Mouse (Mus musculus) heart, postnatal 0 days (tissue): ENCODE data around the gene Clec4g. TPM values are rescaled to one million over a fixed set of nuclear protein-coding genes. Genes with fewer than 3 reads are reported as not detected.

Source experiments
- ATAC-seq: fragments of 200-750 bp; cut with Nextera tagmentation; 2 replicates; pipeline ENCODE4 v1.8.0; 2017; ENCODE audit warnings: low read depth, moderate number of reproducible peaks, moderate library complexity; ENCODE audit not compliant: insufficient read depth
- DNase-seq: peaks from one replicate; pipeline ENCODE4 v3.0.0-alpha.2; 2016; ENCODE audit warnings: low spot score
- H3K27ac ChIP-seq: fragments of 300-500 bp; sonication (generic); 2 replicates; pipeline ENCODE4 v1.5.1; 2014; ENCODE audit warnings: low read depth, mild to moderate bottlenecking
- H3K27me3 ChIP-seq: fragments of 300-500 bp; sonication (generic); 2 replicates; pipeline ENCODE4 v1.6.1; 2014; ENCODE audit warnings: low read length, mixed read lengths; ENCODE audit not compliant: control insufficient read depth, insufficient read depth
- H3K36me3 ChIP-seq: fragments of 300-500 bp; sonication (generic); replicated peaks from 2 replicates; pipeline ENCODE4 v1.6.1; 2014; ENCODE audit warnings: low read length, mixed read lengths; ENCODE audit not compliant: control insufficient read depth, insufficient read depth
- H3K4me1 ChIP-seq: fragments of 300-500 bp; sonication (generic); 2 replicates; pipeline ENCODE4 v1.6.1; 2014; ENCODE audit warnings: antibody characterized with exemption; ENCODE audit not compliant: control insufficient read depth, insufficient read depth
- H3K4me2 ChIP-seq: fragments of 300-500 bp; sonication (generic); 2 replicates; pipeline ENCODE4 v1.6.1; 2014; ENCODE audit warnings: low read depth, mild to moderate bottlenecking, low read length, moderate library complexity
- H3K4me3 ChIP-seq: fragments of 300-500 bp; sonication (generic); 2 replicates; pipeline ENCODE4 v1.5.1; 2014; ENCODE audit warnings: low read depth, low read length
- H3K9ac ChIP-seq: fragments of 300-500 bp; sonication (generic); replicated peaks from 2 replicates; pipeline ENCODE4 v1.6.1; 2014; ENCODE audit warnings: low read depth, low read length, mixed read lengths
- H3K9me3 ChIP-seq: fragments of 300-500 bp; sonication (generic); replicated peaks from 2 replicates; pipeline ENCODE4 v1.6.1; 2016; ENCODE audit warnings: low read length; ENCODE audit not compliant: control insufficient read depth
- CTCF ChIP-seq: IDR thresholded peaks from 2 replicates; pipeline ENCODE4 v1.5.1; 2016; ENCODE audit warnings: antibody characterized with exemption, control low read depth, low read depth
- EP300 ChIP-seq: IDR thresholded peaks from 2 replicates; pipeline ENCODE4 v1.6.1; 2016; ENCODE audit warnings: antibody characterized with exemption, low read depth
- WGBS: fragments of 180-500 bp; shearing (Covaris S2); extraction: QIAGEN DNeasy Blood & Tissue Kit; methylation state at CpG from one replicate; pipeline ENCODE4 v1.1.7; 2014; 5-methylcytosine and 5-hydroxymethylcytosine counted together
- polyA plus RNA-seq: library from polyadenylated mRNA; unstranded; fragments of >200 nt; fragmentation: Nextera tagmentation; extraction: Ambion mirVana; gene quantifications from 2 replicates; pipeline ENCODE4 v1.2.1, GENCODE M21; 2015
- total RNA-seq: library from RNA; depleted of rRNA; stranded (reverse); fragments of >200 nt; gene quantifications from 2 replicates; pipeline ENCODE4 v1.2.3, GENCODE M21; 2014; ENCODE audit warnings: low replicate concordance

Clec4g gene
- total and polyA plus RNA-seq, 2 experiments from 2014 or later, result 2.5 TPM; not detected in 1

DNA sequence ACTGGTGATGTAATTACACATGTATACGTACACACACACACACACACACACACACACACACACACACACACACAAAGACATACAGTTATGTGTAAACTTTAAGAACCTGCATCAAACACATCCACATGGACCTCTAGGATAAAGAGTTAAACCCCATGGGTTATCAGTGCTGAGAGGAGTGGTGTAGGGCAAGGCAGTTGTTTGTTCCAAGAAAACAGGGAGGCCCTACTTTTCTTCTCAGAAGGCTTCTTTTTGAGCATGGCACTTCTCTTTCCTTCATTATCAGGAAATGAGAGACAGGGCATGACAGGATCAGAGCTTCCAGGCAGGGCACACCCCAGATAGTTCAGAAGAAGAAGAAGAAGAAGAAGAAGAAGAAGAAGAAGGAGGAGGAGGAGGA is 13.6 kb upstream of the Clec4g start:
- no peaks in the 10 kb centered on the region for H3K36me3 ChIP-seq
- ATAC-seq, result no peak
- 45% methylated on average over 1 of the region's 1 CpGs for WGBS
- H3K9ac ChIP-seq, result no peak overlapping the region
- no peak for DNase-seq
- no peaks in the 10 kb centered on the region for H3K27me3 ChIP-seq
- H3K4me2 ChIP-seq, result no peak overlapping the region
- no peaks in the 10 kb centered on the region for H3K9me3 ChIP-seq
- no peak overlapping the region for H3K4me3 ChIP-seq
- no peaks in the 10 kb centered on the region for H3K4me1 ChIP-seq
- no peak overlapping the region for H3K27ac ChIP-seq
- TF ChIP-seq EP300 (no peak), CTCF (no peak)

DNA sequence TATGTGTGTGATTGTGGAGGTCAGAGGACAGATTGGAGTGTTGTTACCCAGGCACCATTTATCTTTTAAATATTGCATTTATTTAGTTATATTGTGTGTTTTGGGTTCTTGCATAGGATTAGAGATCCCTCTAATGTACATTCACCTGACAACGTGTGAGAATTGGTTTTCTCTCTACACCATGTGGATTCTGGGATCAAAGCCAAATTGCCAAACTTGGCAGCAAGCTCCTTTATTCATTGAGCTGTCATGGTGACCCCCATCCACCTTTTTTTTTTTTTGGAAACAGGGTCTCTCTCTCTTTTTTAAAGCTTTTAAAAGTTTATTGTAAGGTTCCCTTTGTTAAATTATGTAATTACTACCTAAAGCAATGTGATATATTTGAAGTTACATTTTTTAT is 590 bp upstream of the Clec4g start:
- Histone ChIP-seq H3K27me3 (no peaks in the 10 kb centered on the region), H3K9me3 (no peaks in the 10 kb centered on the region), H3K4me3 (no peak overlapping the region), H3K27ac (no peak overlapping the region), H3K9ac (no peak overlapping the region), H3K36me3 (no peaks in the 10 kb centered on the region), H3K4me2 (no peak overlapping the region), H3K4me1 (no peaks in the 10 kb centered on the region)
- 3% methylated on average over 1 of the region's 1 CpGs for WGBS
- TF ChIP-seq CTCF, result no peak
- TF ChIP-seq EP300, result no peak
- no peak for DNase-seq
- ATAC-seq, result no peak

DNA sequence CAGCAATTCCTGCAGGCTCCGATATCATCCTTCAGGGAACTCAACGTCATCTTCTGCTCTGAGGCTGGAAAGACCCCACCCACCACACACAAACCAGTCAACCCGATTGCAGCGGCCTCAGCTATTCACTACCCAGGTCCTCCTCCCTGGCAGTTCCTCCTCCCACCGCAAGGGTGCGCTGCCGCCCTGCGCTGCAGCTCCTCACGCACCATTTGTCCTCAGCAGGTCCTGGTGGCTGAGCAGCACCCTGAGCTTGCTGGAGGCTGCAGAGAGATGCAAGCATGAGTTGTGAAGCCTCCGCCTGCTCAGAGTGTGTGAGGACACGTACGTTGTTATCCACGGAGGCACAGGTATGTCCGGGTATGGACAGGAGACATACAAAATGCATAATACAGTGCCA is 1.9 kb downstream of the Clec4g start:
- H3K4me2 ChIP-seq, result no peak overlapping the region
- H3K4me3 ChIP-seq, result no peak overlapping the region
- ATAC-seq (peak; percentile 65; the same call in 1 of the 2 replicates), DNase-seq (no peak)
- no peaks in the 10 kb centered on the region for H3K36me3 ChIP-seq
- no peaks in the 10 kb centered on the region for H3K27me3 ChIP-seq
- TF ChIP-seq EP300, result no peak
- TF ChIP-seq CTCF, result peak; percentile 83
- no peaks in the 10 kb centered on the region for H3K4me1 ChIP-seq
- 23% methylated on average over 14 of the region's 14 CpGs for WGBS
- no peak overlapping the region for H3K9ac ChIP-seq
- H3K9me3 ChIP-seq, result no peaks in the 10 kb centered on the region
- no peak overlapping the region for H3K27ac ChIP-seq

DNA sequence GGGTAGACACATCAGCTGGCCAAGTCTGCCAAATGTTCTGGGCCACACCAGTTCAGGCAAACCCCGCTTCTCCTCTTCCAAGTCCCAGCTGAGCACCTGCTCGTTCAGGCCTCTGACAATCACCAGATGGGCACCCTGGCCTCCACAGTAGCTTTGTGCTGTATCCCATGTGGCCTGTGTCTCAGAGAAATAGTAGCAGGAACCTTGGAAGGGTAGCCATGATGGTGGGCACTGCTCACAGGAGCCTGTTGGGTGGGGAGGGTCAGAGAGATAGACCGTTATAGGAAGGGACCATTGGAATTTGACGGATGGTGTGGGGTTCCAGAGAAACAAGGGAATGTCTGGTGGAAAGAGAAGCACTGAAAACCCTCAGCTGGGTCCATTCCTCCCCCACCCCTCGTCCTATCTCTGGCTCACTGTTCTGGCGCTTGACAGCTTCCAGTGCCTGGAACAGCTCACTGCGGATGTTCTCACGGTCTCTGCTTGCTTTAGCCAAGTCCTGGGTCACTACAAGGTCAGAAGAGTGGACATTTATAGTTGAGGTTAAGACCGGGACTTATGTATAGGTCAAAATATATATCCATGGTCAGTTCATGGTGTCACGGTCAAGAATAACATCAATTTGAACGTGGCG is 3.0 kb downstream of the Clec4g start:
- H3K9ac ChIP-seq, result no peak overlapping the region
- no peak overlapping the region for H3K27ac ChIP-seq
- no peaks in the 10 kb centered on the region for H3K27me3 ChIP-seq
- H3K9me3 ChIP-seq, result no peaks in the 10 kb centered on the region
- H3K4me2 ChIP-seq, result no peak overlapping the region
- H3K4me3 ChIP-seq, result no peak overlapping the region
- DNase-seq (peak; percentile 25), ATAC-seq (peak; percentile 65)
- TF ChIP-seq CTCF (no peak), EP300 (no peak)
- H3K36me3 ChIP-seq, result no peaks in the 10 kb centered on the region
- WGBS, result 41% methylated on average over 12 of the region's 12 CpGs
- H3K4me1 ChIP-seq, result no peaks in the 10 kb centered on the region

DNA sequence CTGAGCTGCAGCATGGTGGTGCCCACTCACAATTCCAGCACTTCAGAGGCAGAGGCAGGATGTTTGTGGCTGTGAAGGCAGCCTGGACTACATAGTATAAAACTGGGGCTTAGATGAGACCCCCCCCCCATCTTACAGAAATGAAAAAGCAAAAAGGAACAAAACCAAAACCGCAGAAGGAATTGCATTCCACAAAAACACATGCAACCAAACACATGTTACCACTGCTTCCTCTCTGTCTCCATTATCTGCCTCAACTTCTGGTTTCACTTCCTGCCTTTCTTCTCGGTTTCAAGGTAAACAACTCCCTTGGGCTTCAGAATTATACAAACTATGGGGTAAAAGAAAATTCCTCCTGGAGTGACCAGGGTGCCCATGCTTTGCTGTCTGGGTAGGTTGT is 8.8 kb downstream of the Clec4g start:
- DNase-seq, result peak; percentile 16
- TF ChIP-seq CTCF (no peak), EP300 (no peak)
- Histone ChIP-seq H3K27ac (peak overlapping the region; percentile 7; the same call in 1 of the 2 replicates), H3K4me1 (no peaks in the 10 kb centered on the region; the same call in 1 of the 2 replicates), H3K9ac (no peak overlapping the region), H3K36me3 (no peaks in the 10 kb centered on the region), H3K4me2 (no peak overlapping the region), H3K27me3 (no peaks in the 10 kb centered on the region), H3K9me3 (no peaks in the 10 kb centered on the region), H3K4me3 (no peak overlapping the region)
- 27% methylated on average over 2 of the region's 2 CpGs for WGBS
- peak; percentile 30; the same call in 1 of the 2 replicates for ATAC-seq

DNA sequence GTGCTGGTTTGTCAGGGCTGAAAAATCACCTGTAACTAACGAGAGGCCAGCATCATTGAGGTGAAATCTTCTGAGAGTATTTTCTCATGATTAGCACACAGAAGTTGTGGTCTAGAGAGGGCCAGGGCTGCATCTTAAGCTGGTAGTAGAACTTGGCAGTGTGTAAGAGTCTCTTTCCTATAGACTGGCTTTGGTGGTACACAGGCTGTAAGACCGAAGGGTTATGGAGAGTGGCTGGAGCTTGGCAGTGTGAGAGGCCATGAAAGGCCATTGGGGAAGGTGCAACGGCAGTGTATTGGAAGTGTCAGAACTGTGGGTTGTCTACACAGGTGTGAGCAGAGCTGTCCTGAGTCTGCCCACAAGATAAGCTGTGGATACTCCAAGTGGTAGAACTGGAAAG is 10.1 kb downstream of the Clec4g start:
- WGBS, result 74% methylated on average over 3 of the region's 3 CpGs
- H3K4me2 ChIP-seq, result no peak overlapping the region

More for the DNA sequence above, 10.1 kb downstream of the Clec4g start:
- no peaks in the 10 kb centered on the region; the same call in 1 of the 2 replicates for H3K4me1 ChIP-seq
- ATAC-seq (no peak), DNase-seq (no peak)
- no peaks in the 10 kb centered on the region for H3K36me3 ChIP-seq
- no peaks in the 10 kb centered on the region for H3K9me3 ChIP-seq
- H3K4me3 ChIP-seq, result no peak overlapping the region
- no peak overlapping the region for H3K9ac ChIP-seq
- H3K27ac ChIP-seq, result no peak overlapping the region
- H3K27me3 ChIP-seq, result no peaks in the 10 kb centered on the region
- TF ChIP-seq EP300, result no peak
- no peak for TF ChIP-seq CTCF
